Mouse (Mus musculus): ENCODE data around the gene Pcf11.
A peak's percentile ranks its signal among the peaks of the same experiment; 100 is the strongest.

Gene Pcf11

DNA sequence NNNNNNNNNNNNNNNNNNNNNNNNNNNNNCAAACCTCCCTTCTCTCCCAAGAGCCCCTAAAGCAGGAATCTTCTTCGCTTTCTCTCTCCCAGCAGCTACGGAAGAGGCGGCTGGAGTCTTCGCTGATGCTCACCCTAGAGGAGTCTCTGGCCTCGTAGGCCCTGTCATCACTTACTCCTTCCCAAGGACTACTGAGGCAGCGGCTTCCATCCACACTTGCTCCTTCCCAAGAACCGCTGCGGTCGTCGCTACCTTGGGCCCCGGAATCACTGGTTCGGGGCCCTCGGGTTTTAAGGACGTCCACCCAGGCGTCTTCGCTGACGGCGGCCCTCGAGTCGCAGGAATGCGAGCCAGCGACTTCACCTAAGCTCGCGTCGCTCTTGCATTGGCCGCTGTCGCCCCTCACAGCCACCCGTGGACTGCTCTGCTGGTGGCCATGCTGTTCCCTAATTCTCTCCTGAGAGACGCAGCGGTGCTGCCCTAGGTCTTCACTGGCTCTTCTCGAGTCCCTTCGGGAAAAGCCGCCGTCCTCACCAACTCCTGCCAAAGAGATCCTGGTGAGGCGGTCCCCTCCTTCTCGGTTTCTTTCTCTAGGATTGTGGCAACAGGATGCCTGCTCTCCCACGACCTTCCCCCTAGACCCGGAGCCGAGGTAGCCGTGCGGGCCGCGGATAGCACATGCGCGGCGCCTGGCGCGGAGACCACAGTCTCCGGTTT, 33.3 kb downstream of the Pcf11 start:
- DNase-seq, result peak in 1 of 2 experiments; percentile 3

DNA sequence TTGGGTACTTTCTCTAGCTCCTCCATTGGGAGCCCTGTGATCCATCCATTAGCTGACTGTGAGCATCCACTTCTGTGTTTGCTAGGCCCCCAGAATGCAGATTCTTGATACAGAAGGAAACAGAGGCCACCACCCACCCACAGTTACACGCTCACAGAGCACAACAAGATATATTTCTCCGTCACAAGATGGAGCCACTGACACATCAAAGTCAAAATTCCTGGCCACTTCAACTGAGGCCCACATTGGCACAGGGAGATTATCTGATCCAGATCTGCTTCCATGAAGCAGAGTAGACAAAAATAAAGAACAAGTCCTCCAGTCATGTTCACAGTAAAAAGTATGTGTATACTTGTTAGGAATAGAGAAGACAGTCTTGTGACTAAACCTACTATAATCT, 39.6 kb downstream of the Pcf11 start:
- peak; percentile 7 to 29 for DNase-seq

DNA sequence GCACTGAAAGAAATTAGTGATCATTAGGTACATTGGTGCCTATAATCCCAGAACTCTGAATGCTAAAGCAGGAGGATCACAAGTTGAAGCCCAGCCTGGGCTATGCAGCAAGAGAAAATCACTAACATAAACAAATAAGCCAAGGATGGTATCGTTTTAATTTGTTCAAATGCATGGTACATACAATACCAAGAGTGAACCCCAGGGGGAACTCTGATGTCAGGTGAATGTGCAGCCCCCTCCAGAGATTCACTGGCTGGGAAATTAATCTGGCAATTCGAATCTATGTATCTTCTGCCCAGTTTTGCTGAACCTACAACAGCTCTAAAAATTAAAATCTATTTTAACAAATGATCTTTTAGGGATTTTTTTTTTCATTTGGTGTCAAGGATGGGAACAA, 45.2 kb downstream of the Pcf11 start:
- DNase-seq, result no peak

DNA sequence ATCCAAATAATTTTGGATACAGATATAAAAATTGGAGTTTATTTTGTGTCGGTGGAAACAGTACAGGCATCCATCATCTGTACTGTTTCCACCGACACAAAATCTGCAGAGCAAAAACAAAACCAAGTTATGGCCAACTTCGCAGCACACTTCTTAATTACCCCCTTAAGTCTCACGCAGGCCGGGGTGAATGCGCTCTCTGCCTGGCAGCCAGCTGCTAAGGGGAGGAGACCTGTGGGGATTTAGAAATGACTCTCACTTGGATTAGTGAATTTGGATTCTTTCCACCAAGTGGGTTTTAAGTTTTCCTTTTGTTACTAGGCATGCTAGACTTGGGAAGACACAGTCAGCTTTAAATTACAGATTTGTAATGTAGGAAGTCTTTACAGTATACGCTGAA, 58.9 kb downstream of the Pcf11 start:
- DNase-seq, result no peak

DNA sequence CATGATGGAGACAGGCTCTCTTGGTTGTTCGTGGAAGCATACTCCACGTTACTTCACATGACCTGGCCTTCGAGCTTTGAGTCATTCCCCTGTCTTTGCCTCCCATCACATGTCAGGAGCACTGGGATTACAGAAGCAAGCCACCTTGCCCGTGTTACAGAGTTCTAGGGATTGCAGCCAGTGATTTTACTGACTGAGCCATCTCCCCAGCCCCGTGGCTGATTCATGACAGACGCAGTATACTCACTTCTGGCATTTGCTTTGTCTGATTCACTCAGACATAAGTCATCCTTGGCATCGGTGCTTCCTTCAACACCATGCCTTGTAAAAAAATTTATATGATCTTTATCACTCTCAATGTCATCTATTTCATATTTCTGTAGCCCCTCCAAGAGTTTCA, 64.8 kb downstream of the Pcf11 start:
- DNase-seq, result no peak
